Mouse (Mus musculus) heart, postnatal 36 days (tissue): ENCODE data around the gene Lin52. TPM values are rescaled to one million over a fixed set of nuclear protein-coding genes. Genes with fewer than 3 reads are reported as not detected.

Source experiments
- DNase-seq, 2 experiments: peaks; one replicate each; pipeline ENCODE4 v3.0.0; 2021 to 2022
- intact Hi-C: fragments of 180-260 bp; cut with DNase I; formaldehyde crosslinking; loops from one replicate; pipeline ENCODE4 v1.15.1; 2025
- total RNA-seq, 2 experiments: library from RNA; stranded (reverse); gene quantifications; 2 replicates each; pipeline ENCODE4 v1.2.3; 2021

The Lin52 gene
- total RNA-seq, 2 experiments from 2014 or later, result 12.4 to 14.9 TPM

- DNase-seq, result no peak
- intact Hi-C loops, result no loop called here
Observed at GRCm38 (mm10) chr12:84577768-84578439, 126.7 kb downstream of the Lin52 start.

- no peak for DNase-seq
- intact Hi-C loops, result no loop called here
Observed at GRCm38 (mm10) chr12:84578440-84578770, 127.2 kb downstream of the Lin52 start.

GRCm38 (mm10) chr12:84581285-84581684 lies 130.1 kb downstream of the Lin52 start:
- intact Hi-C loops, result no loop called here

GRCm38 (mm10) chr12:84589825-84590761 lies 138.9 kb downstream of the Lin52 start:
- intact Hi-C loops, result loop anchor here (1.0 to 5.0 kb wide), 2 partner anchors 43 to 121 kb away; no protein-coding TSS in a partner anchor
- DNase-seq, result peak; percentile 92 to 97

More at GRCm38 (mm10) chr12:84581285-84581684, 130.1 kb downstream of the Lin52 start:
- DNase-seq, result no peak

Other genes starting within 250 kb of the Lin52 start
- 10 to 100 TPM; 15.6 to 15.9 TPM for gene Elmsan1, start 232.5 kb upstream of the Lin52 start, total RNA-seq
- gene Ptgr2, start 166.2 kb upstream of the Lin52 start, total RNA-seq, result 100 to 1,000 TPM; 210 to 234 TPM
- gene Zfp410, start 134.6 kb upstream of the Lin52 start, total RNA-seq, result 10 to 100 TPM; 23.8 to 25.4 TPM
- 100 to 1,000 TPM; 105 to 114 TPM for gene Coq6, start 89.8 kb upstream of the Lin52 start, total RNA-seq
- gene Fam161b, start 89.6 kb upstream of the Lin52 start, total RNA-seq, result 10 to 100 TPM in 1 of 2 experiments, 1 to 10 TPM in 1; 8.5 to 10.3 TPM
- gene Entpd5, start 42.4 kb upstream of the Lin52 start, total RNA-seq, result 10 to 100 TPM; 61.6 to 68.2 TPM
- 1 to 10 TPM; 1.2 TPM for gene Bbof1, start 42.4 kb upstream of the Lin52 start, total RNA-seq
- gene Rnf113a2, start 34.2 kb upstream of the Lin52 start, total RNA-seq, result 10 to 100 TPM; 11.7 to 12.1 TPM
- 100 to 1,000 TPM; 208 to 210 TPM for gene Aldh6a1, start 418 bp upstream of the Lin52 start, total RNA-seq
- gene Vsx2, start 118.3 kb downstream of the Lin52 start, total RNA-seq, result not detected
- 1 to 10 TPM; 5.2 to 7.1 TPM for gene Abcd4, start 166.0 kb downstream of the Lin52 start, total RNA-seq
- not detected for gene Vrtn, start 189.6 kb downstream of the Lin52 start, total RNA-seq
- not detected for gene Syndig1l, start 247.4 kb downstream of the Lin52 start, total RNA-seq